Mouse (Mus musculus) erythroblast, embryonic 14.5 days (primary cell): Measurements from ENCODE around the gene Dpp6. TPM values are rescaled to one million over a fixed set of nuclear protein-coding genes. Genes with fewer than 3 reads are reported as not detected.

Experiments used
- H3K27me3 ChIP-seq: 2 replicates; pipeline ENCODE4 v1.6.1; 2012; ENCODE audit warnings: inconsistent platforms; ENCODE audit not compliant: control insufficient read depth
- H3K36me3 ChIP-seq: 2 replicates; pipeline ENCODE4 v1.6.1; 2012; ENCODE audit warnings: mild to moderate bottlenecking, inconsistent platforms; ENCODE audit not compliant: control insufficient read depth
- H3K4me1 ChIP-seq: 2 replicates; pipeline ENCODE4 v1.6.1; 2012; ENCODE audit warnings: inconsistent platforms; ENCODE audit not compliant: control insufficient read depth
- H3K4me3 ChIP-seq: replicated peaks from 2 replicates; pipeline ENCODE3; 2012; ENCODE audit warnings: moderate library complexity, mild to moderate bottlenecking, inconsistent platforms
- H3K9me3 ChIP-seq: 2 replicates; pipeline ENCODE4 v1.6.1; 2012; ENCODE audit warnings: low read length, inconsistent platforms, mixed read lengths; ENCODE audit not compliant: control insufficient read depth
- GATA1 ChIP-seq: IDR thresholded peaks from 2 replicates; pipeline ENCODE4 v1.6.1; 2012; ENCODE audit warnings: low read length, inconsistent platforms, mixed read lengths
- TAL1 ChIP-seq: IDR thresholded peaks from 3 replicates; pipeline ENCODE4 v1.6.1; 2012; ENCODE audit warnings: low read length, inconsistent platforms, mixed read lengths
- polyA plus RNA-seq: library from polyadenylated mRNA; stranded (reverse); fragments of >175 nt; gene quantifications from 2 replicates; pipeline ENCODE4 v1.2.3, GENCODE M21; 2012

Dpp6 gene
- 0.05 TPM in 1 of 2 replicates, not detected in the other for polyA plus RNA-seq

DNA sequence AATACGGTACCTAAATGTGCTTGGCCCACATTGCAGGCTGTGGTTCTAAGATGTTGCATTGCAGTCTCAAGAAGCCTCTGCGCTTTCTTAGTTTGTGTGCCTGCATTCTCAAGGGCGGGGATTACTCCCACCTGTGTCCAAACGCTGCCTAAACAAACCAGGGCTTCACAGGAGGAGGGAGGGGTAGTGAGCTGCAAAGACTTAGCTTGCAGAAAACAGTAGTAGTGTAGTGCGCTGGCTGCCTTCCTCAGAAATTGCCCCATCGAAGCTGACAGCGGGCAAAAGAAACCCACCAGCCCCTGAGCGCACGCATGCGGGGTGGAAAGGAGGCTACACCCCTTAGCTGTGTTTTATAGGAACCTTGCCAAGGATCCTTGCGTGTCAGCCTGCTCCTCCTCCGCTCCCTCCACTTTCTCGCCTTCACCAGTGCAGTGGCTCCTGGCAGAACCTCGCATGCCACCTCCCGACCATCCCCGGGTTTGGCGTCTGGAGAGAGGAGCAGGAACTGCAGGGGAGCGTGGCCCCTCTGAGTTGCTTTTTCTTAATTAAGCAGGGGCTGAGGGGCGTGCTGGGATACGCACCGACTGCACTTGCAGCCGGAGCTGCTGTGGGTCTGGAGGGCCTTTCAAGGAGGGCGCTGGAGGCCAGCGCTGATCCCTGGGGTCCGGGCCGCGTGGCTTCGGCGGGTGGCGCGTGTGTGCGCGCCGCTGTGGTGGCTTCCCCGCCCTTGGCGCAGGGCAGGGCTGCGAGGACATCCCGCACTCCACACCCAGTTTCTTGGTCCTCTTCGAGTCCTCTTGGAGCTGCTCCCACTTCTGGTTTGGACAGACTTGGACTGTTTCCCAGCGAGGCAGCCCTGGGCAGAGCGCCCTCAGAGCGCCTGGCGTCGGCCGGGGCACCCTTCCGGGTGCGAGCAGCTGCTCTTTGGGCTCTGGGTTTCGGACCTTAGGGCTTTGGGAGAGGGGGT is at the start of gene Dpp6:
TSS of gene Dpp6 (plus strand) at position 229 of the 967 bp plus-strand sequence.
- TF ChIP-seq TAL1 (no peak), GATA1 (no peak)
- Histone ChIP-seq H3K27me3 (peaks cover 7% of the 10 kb centered on the region; the same call in 1 of the 2 replicates), H3K4me1 (no peaks in the 10 kb centered on the region), H3K4me3 (no peak within 1 kb of the TSS), H3K36me3 (no peaks in the 10 kb centered on the region), H3K9me3 (peaks cover 5% of the 10 kb centered on the region)

- no peaks in the 10 kb centered on the region for H3K4me1 ChIP-seq
- H3K36me3 ChIP-seq = no peaks in the 10 kb centered on the region
- no peaks in the 10 kb centered on the region for H3K27me3 ChIP-seq
- no peaks in the 10 kb centered on the region for H3K9me3 ChIP-seq
- no peak for TF ChIP-seq GATA1
- TF ChIP-seq TAL1 = no peak
- H3K4me3 ChIP-seq = no peak overlapping the region
Measured at GRCm38 (mm10) chr5:26783955-26784354, 33.0 kb upstream of the Dpp6 start.

DNA sequence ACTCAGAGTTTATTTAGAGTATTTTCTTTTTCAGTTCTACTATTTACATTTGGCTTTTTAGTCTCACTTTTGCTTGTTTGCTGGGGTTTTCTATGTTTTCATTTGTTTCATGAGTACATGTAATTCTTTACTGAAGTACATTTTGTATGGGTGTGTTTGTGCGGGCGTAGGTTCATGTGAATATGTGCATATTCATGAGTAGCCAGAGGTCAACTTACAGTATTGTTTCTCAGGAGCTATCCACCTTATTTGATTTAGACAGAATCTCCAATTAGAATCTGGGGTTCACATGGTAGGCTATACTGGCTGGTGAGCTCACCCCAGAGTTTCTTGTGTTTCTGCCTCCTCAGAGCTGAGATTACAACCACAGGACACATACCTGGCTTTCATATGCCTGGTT is 21.5 kb upstream of the Dpp6 start:
- no peaks in the 10 kb centered on the region for H3K36me3 ChIP-seq
- TF ChIP-seq TAL1 (no peak), GATA1 (no peak)

GRCm38 (mm10) chr5:26835972-26836371 is 19.0 kb downstream of the Dpp6 start:
- no peaks in the 10 kb centered on the region for H3K27me3 ChIP-seq
- H3K4me1 ChIP-seq = no peaks in the 10 kb centered on the region
- H3K9me3 ChIP-seq = no peaks in the 10 kb centered on the region
- H3K4me3 ChIP-seq = no peak overlapping the region
- no peaks in the 10 kb centered on the region for H3K36me3 ChIP-seq
- TF ChIP-seq GATA1 (no peak), TAL1 (no peak)

More for the DNA sequence above, 21.5 kb upstream of the Dpp6 start:
- Histone ChIP-seq H3K4me1 (no peaks in the 10 kb centered on the region), H3K4me3 (no peak overlapping the region), H3K9me3 (no peaks in the 10 kb centered on the region), H3K27me3 (no peaks in the 10 kb centered on the region)

GRCm38 (mm10) chr5:26841151-26841550 is 24.1 kb downstream of the Dpp6 start:
- H3K27me3 ChIP-seq = no peaks in the 10 kb centered on the region
- TF ChIP-seq TAL1 = no peak
- TF ChIP-seq GATA1 = no peak

DNA sequence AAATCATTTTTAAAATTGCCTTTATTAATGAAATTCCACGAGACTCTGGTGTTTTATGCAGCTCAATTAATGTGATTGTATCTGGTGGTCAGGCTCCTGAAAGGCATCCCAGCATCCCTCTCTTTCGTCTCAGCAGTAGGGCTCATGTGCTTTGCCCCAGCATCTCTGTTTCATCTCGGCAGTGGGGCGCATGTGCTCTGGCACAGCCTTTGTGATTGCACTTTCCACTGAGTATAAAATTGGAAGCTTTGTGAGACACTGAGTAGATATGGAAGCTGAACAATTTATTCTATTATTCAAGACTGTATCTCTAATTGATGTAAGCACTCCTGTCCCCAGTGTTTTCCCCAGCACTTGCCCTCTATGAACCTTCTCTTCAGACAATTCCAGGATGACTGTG is 37.7 kb downstream of the Dpp6 start:
- TF ChIP-seq GATA1 (no peak), TAL1 (no peak)
- no peaks in the 10 kb centered on the region for H3K9me3 ChIP-seq
- no peak overlapping the region for H3K4me3 ChIP-seq
- no peaks in the 10 kb centered on the region for H3K36me3 ChIP-seq
- no peaks in the 10 kb centered on the region for H3K4me1 ChIP-seq
- H3K27me3 ChIP-seq = no peaks in the 10 kb centered on the region

More at GRCm38 (mm10) chr5:26841151-26841550, 24.1 kb downstream of the Dpp6 start:
- H3K9me3 ChIP-seq = no peaks in the 10 kb centered on the region
- no peaks in the 10 kb centered on the region for H3K36me3 ChIP-seq
- no peak overlapping the region for H3K4me3 ChIP-seq
- no peaks in the 10 kb centered on the region for H3K4me1 ChIP-seq

DNA sequence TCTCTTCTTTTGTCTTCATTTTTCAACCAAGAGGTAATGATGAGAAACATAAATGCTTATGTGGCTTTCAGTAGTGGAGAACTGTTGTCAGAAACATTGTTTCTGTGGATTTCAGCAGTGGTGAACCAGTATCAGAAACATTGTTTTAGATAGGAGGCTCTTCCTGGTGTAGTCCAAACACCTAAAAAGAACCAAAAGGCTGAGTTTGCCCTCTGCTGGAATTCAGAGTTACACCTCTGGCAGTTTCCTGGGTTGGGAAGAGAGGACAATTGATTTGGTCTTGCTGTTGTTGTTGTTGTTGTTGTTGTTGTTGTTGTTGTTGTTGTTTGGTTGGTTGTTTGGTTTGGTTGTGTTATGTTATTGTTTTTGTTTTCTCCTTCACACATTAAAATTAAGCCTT is 58.4 kb downstream of the Dpp6 start:
- Histone ChIP-seq H3K9me3 (peaks cover 2% of the 10 kb centered on the region; the same call in 1 of the 2 replicates), H3K4me1 (no peaks in the 10 kb centered on the region), H3K27me3 (no peaks in the 10 kb centered on the region), H3K4me3 (no peak overlapping the region), H3K36me3 (no peaks in the 10 kb centered on the region)
- TF ChIP-seq GATA1 (no peak), TAL1 (no peak)

DNA sequence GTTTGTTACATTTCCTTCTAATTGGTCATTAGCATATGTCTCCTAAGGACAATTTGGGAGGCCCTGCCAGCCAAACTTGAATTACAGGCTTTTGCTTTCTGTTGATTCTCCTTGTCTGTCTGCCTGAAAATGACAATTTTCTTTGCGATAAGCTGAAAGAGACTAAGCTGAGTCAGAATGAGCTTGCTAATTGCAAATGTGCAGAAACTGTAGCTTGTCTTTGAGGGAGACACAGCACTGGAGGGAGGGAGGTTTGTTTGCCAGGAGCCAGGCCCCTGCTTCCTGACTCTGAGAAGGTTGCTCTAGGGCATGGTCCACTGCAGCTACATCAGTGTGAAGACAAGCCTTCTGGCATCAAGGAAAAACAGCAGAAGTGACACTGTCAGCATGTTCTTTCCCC is 70.5 kb downstream of the Dpp6 start:
- no peaks in the 10 kb centered on the region for H3K36me3 ChIP-seq
- no peaks in the 10 kb centered on the region for H3K27me3 ChIP-seq
- H3K4me3 ChIP-seq = no peak overlapping the region
- peaks cover 9% of the 10 kb centered on the region for H3K9me3 ChIP-seq
- TF ChIP-seq GATA1 = no peak
- TF ChIP-seq TAL1 = no peak
- no peaks in the 10 kb centered on the region for H3K4me1 ChIP-seq

DNA sequence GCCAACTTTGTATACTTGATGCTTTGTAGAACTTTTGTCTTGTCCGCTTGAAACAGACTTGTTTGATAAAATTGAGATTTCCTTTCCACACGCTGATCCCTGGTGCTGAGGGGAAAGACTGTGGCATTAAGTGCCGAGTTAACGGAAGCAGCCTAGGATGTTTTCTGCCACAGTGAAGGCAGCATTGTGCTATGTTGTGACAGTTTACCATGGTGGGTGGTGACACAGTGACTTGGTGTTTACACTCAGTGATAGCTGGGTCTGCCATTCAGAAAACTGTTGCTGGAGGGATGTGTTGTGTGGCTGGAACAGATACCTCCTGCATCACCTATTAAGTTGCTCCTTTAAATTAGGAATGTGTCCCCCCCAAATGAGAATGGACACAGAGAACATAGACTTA is 71.1 kb downstream of the Dpp6 start:
- no peak for TF ChIP-seq GATA1
- no peak for TF ChIP-seq TAL1

More for the DNA sequence above, 71.1 kb downstream of the Dpp6 start:
- Histone ChIP-seq H3K27me3 (no peaks in the 10 kb centered on the region), H3K4me3 (no peak overlapping the region), H3K4me1 (no peaks in the 10 kb centered on the region), H3K36me3 (no peaks in the 10 kb centered on the region), H3K9me3 (peaks cover 9% of the 10 kb centered on the region)
